Mouse (Mus musculus) heart, adult 9 months (tissue): ENCODE data around the gene Mindy1.

Experiments
- DNase-seq, 2 experiments: peaks; one replicate each; pipeline ENCODE4 v3.0.0; 2022; ENCODE audit warnings: low spot score in 2 of 2

Mindy1 gene

GRCm38 (mm10) chr3:95267855-95268254 lies 13.3 kb upstream of the Mindy1 start:
- no peak for DNase-seq

GRCm38 (mm10) chr3:95269789-95270188 lies 11.4 kb upstream of the Mindy1 start:
- DNase-seq: no peak

- no peak for DNase-seq
Observed at GRCm38 (mm10) chr3:95270766-95271364, 10.3 kb upstream of the Mindy1 start.

- no peak for DNase-seq
Observed at GRCm38 (mm10) chr3:95273471-95273870, 7.7 kb upstream of the Mindy1 start.

- DNase-seq: no peak
Observed at GRCm38 (mm10) chr3:95274453-95274852, 6.7 kb upstream of the Mindy1 start.

GRCm38 (mm10) chr3:95275161-95275560 lies 6.0 kb upstream of the Mindy1 start:
- DNase-seq: no peak

- DNase-seq: no peak
Observed at GRCm38 (mm10) chr3:95276428-95276934, 4.7 kb upstream of the Mindy1 start.

- DNase-seq: peak in 1 of 2 experiments; percentile 51
Observed at GRCm38 (mm10) chr3:95277149-95277551, 4.0 kb upstream of the Mindy1 start.

- DNase-seq: peak in 1 of 2 experiments; percentile 22
Observed at GRCm38 (mm10) chr3:95280747-95281146, 398 bp upstream of the Mindy1 start.

GRCm38 (mm10) chr3:95282381-95282864 lies 1.3 kb downstream of the Mindy1 start:
- peak; percentile 49 to 60 for DNase-seq

GRCm38 (mm10) chr3:95282865-95283588 lies 1.9 kb downstream of the Mindy1 start:
- DNase-seq: peak; percentile 82

GRCm38 (mm10) chr3:95283589-95283941 lies 2.4 kb downstream of the Mindy1 start:
- DNase-seq: no peak

GRCm38 (mm10) chr3:95284062-95284461 lies 2.9 kb downstream of the Mindy1 start:
- DNase-seq: no peak

- DNase-seq: no peak
Observed at GRCm38 (mm10) chr3:95284501-95285281, 3.5 kb downstream of the Mindy1 start.

GRCm38 (mm10) chr3:95285390-95285789 lies 4.2 kb downstream of the Mindy1 start:
- DNase-seq: no peak

- no peak for DNase-seq
Observed at GRCm38 (mm10) chr3:95286011-95286410, 4.9 kb downstream of the Mindy1 start.

GRCm38 (mm10) chr3:95286510-95286909 lies 5.4 kb downstream of the Mindy1 start:
- peak; percentile 40 to 57 for DNase-seq

- DNase-seq: no peak
Observed at GRCm38 (mm10) chr3:95287541-95287940, 6.4 kb downstream of the Mindy1 start.

- no peak for DNase-seq
Observed at GRCm38 (mm10) chr3:95289419-95289818, 8.3 kb downstream of the Mindy1 start.

GRCm38 (mm10) chr3:95290156-95290555 lies 9.0 kb downstream of the Mindy1 start:
- no peak for DNase-seq

- DNase-seq: no peak
Observed at GRCm38 (mm10) chr3:95291041-95291440, 9.9 kb downstream of the Mindy1 start.

GRCm38 (mm10) chr3:95292899-95293298 lies 11.8 kb downstream of the Mindy1 start:
- no peak for DNase-seq
